Mouse (Mus musculus) liver, embryonic 16.5 days (tissue): ENCODE measurements around the gene Astn1. TPM values are rescaled to one million over a fixed set of nuclear protein-coding genes. Genes with fewer than 3 reads are reported as not detected.

Experiments
- ATAC-seq: fragments of 200-750 bp; cut with Nextera tagmentation; 2 replicates; pipeline ENCODE4 v1.8.0; 2017; ENCODE audit warnings: low read depth, mild to moderate bottlenecking, moderate number of reproducible peaks, moderate library complexity
- H3K27ac ChIP-seq: fragments of 300-500 bp; sonication (generic); 2 replicates; pipeline ENCODE4 v1.5.1; 2014; ENCODE audit warnings: mild to moderate bottlenecking, low read length
- H3K27me3 ChIP-seq: fragments of 300-500 bp; sonication (generic); 2 replicates; pipeline ENCODE4 v1.6.1; 2014; ENCODE audit warnings: low read depth, low read length, mixed read lengths; ENCODE audit not compliant: control insufficient read depth, insufficient read depth
- H3K36me3 ChIP-seq: fragments of 300-500 bp; sonication (generic); 2 replicates; pipeline ENCODE4 v1.6.1; 2014; ENCODE audit warnings: mild to moderate bottlenecking; ENCODE audit not compliant: control insufficient read depth, insufficient read depth
- H3K4me1 ChIP-seq: fragments of 300-500 bp; sonication (generic); 2 replicates; pipeline ENCODE4 v1.6.1; 2014; ENCODE audit warnings: low read depth, low read length, mixed read lengths; ENCODE audit not compliant: control insufficient read depth
- H3K4me2 ChIP-seq: fragments of 300-500 bp; sonication (generic); 2 replicates; pipeline ENCODE4 v1.6.1; 2014; ENCODE audit warnings: low read depth, low read length, mixed read lengths
- H3K4me3 ChIP-seq: fragments of 300-500 bp; sonication (generic); 2 replicates; pipeline ENCODE4 v1.5.1; 2014; ENCODE audit warnings: low read depth, mild to moderate bottlenecking, low read length
- H3K9ac ChIP-seq: fragments of 300-500 bp; sonication (generic); 2 replicates; pipeline ENCODE4 v1.6.1; 2014; ENCODE audit warnings: low read depth, low read length
- H3K9me3 ChIP-seq: fragments of 300-500 bp; sonication (generic); replicated peaks from 2 replicates; pipeline ENCODE4 v1.6.1; 2016; ENCODE audit warnings: low read length; ENCODE audit not compliant: control insufficient read depth
- WGBS: fragments of 180-500 bp; shearing (Covaris S2); extraction: QIAGEN DNeasy Blood & Tissue Kit; methylation state at CpG from one replicate; pipeline ENCODE4 v1.1.7; 2014; ENCODE audit not compliant: insufficient replicate concordance; 5-methylcytosine and 5-hydroxymethylcytosine counted together
- polyA plus RNA-seq: library from polyadenylated mRNA; unstranded; fragments of >200 nt; fragmentation: Nextera tagmentation; extraction: Ambion mirVana; gene quantifications from 2 replicates; pipeline ENCODE4 v1.2.1, GENCODE M21; 2015

Gene Astn1
- polyA plus RNA-seq, 1 experiment from 2014 or later, result not detected

- no peak overlapping the region for H3K4me2 ChIP-seq
- no peak overlapping the region for H3K9ac ChIP-seq
- no peaks in the 10 kb centered on the region for H3K9me3 ChIP-seq
- ATAC-seq, result no peak
- H3K27ac ChIP-seq, result no peak overlapping the region
- H3K4me3 ChIP-seq, result no peak overlapping the region
- no peaks in the 10 kb centered on the region for H3K4me1 ChIP-seq
- H3K27me3 ChIP-seq, result no peaks in the 10 kb centered on the region
- H3K36me3 ChIP-seq, result no peaks in the 10 kb centered on the region
Observed at GRCm38 (mm10) chr1:158642247-158642646, 280.2 kb downstream of the Astn1 start.

- Histone ChIP-seq H3K27me3 (no peaks in the 10 kb centered on the region), H3K4me2 (no peak overlapping the region), H3K4me3 (no peak overlapping the region), H3K9ac (no peak overlapping the region), H3K27ac (no peak overlapping the region), H3K9me3 (no peaks in the 10 kb centered on the region), H3K4me1 (no peaks in the 10 kb centered on the region), H3K36me3 (no peaks in the 10 kb centered on the region)
- WGBS, result 32% methylated on average over 2 of the region's 2 CpGs
- ATAC-seq, result no peak
Observed at GRCm38 (mm10) chr1:158652799-158653198, 290.7 kb downstream of the Astn1 start.

- no peak for ATAC-seq
- Histone ChIP-seq H3K9ac (no peak overlapping the region), H3K4me3 (no peak overlapping the region), H3K4me2 (no peak overlapping the region), H3K27ac (no peak overlapping the region), H3K27me3 (no peaks in the 10 kb centered on the region), H3K9me3 (no peaks in the 10 kb centered on the region), H3K36me3 (no peaks in the 10 kb centered on the region), H3K4me1 (no peaks in the 10 kb centered on the region)
- WGBS, result 18% methylated on average over 4 of the region's 4 CpGs
Observed at GRCm38 (mm10) chr1:158653808-158654520, 291.9 kb downstream of the Astn1 start.

GRCm38 (mm10) chr1:158654571-158655205 is 292.6 kb downstream of the Astn1 start:
- Histone ChIP-seq H3K4me2 (no peak overlapping the region), H3K9ac (no peak overlapping the region), H3K4me3 (no peak overlapping the region), H3K27me3 (no peaks in the 10 kb centered on the region), H3K27ac (no peak overlapping the region), H3K4me1 (no peaks in the 10 kb centered on the region), H3K36me3 (no peaks in the 10 kb centered on the region), H3K9me3 (no peaks in the 10 kb centered on the region)
- ATAC-seq, result no peak
- WGBS, result 30% methylated on average over 3 of the region's 3 CpGs

GRCm38 (mm10) chr1:158656986-158657385 is 294.9 kb downstream of the Astn1 start:
- Histone ChIP-seq H3K4me1 (no peaks in the 10 kb centered on the region), H3K9me3 (no peaks in the 10 kb centered on the region), H3K9ac (no peak overlapping the region), H3K4me3 (no peak overlapping the region), H3K36me3 (no peaks in the 10 kb centered on the region), H3K27ac (no peak overlapping the region), H3K27me3 (no peaks in the 10 kb centered on the region), H3K4me2 (no peak overlapping the region)
- no peak for ATAC-seq
- WGBS, result 63% methylated on average over 6 of the region's 6 CpGs

GRCm38 (mm10) chr1:158666001-158666400 is 303.9 kb downstream of the Astn1 start:
- no peaks in the 10 kb centered on the region for H3K36me3 ChIP-seq
- no peaks in the 10 kb centered on the region for H3K4me1 ChIP-seq
- no peak overlapping the region for H3K4me3 ChIP-seq
- H3K9ac ChIP-seq, result no peak overlapping the region
- no peak overlapping the region for H3K27ac ChIP-seq
- H3K27me3 ChIP-seq, result no peaks in the 10 kb centered on the region
- WGBS, result 52% methylated on average over 3 of the region's 3 CpGs
- ATAC-seq, result no peak
- no peak overlapping the region for H3K4me2 ChIP-seq
- no peaks in the 10 kb centered on the region for H3K9me3 ChIP-seq

- no peak overlapping the region for H3K4me2 ChIP-seq
- no peaks in the 10 kb centered on the region for H3K27me3 ChIP-seq
- ATAC-seq, result no peak
- H3K9me3 ChIP-seq, result no peaks in the 10 kb centered on the region
- H3K36me3 ChIP-seq, result no peaks in the 10 kb centered on the region
- no peaks in the 10 kb centered on the region for H3K4me1 ChIP-seq
- 33% methylated on average over 3 of the region's 3 CpGs for WGBS
- no peak overlapping the region for H3K27ac ChIP-seq
- H3K4me3 ChIP-seq, result no peak overlapping the region
- H3K9ac ChIP-seq, result no peak overlapping the region
Observed at GRCm38 (mm10) chr1:158669971-158670592, 308.0 kb downstream of the Astn1 start.

- H3K4me3 ChIP-seq, result no peak overlapping the region
- no peak overlapping the region for H3K4me2 ChIP-seq
- no peak for ATAC-seq
- no peaks in the 10 kb centered on the region for H3K36me3 ChIP-seq
- no peaks in the 10 kb centered on the region for H3K27me3 ChIP-seq
- H3K4me1 ChIP-seq, result no peaks in the 10 kb centered on the region
- WGBS, result 19% methylated on average over 1 of the region's 1 CpGs
- H3K9me3 ChIP-seq, result no peaks in the 10 kb centered on the region
- H3K27ac ChIP-seq, result no peak overlapping the region
- H3K9ac ChIP-seq, result no peak overlapping the region
Observed at GRCm38 (mm10) chr1:158687726-158688125, 325.7 kb downstream of the Astn1 start.

- H3K9ac ChIP-seq, result no peak overlapping the region
- no peaks in the 10 kb centered on the region for H3K4me1 ChIP-seq
- H3K36me3 ChIP-seq, result no peaks in the 10 kb centered on the region
- H3K4me3 ChIP-seq, result no peak overlapping the region
- no peak overlapping the region for H3K27ac ChIP-seq
- no peaks in the 10 kb centered on the region for H3K27me3 ChIP-seq
- no peaks in the 10 kb centered on the region for H3K9me3 ChIP-seq
- no peak overlapping the region for H3K4me2 ChIP-seq
- WGBS, result 45% methylated on average over 3 of the region's 3 CpGs
- no peak for ATAC-seq
Observed at GRCm38 (mm10) chr1:158697423-158697822, 335.4 kb downstream of the Astn1 start.
